Mouse (Mus musculus): ENCODE measurements around the gene Zfp444.

- peak; percentile 85 for TF ChIP-seq CTCF (IDR thresholded peaks at IDR 0.05)
- TF ChIP-seq EP300 (IDR thresholded peaks at IDR 0.05), result no peak
Measured at GRCm38 (mm10) chr7:6191376-6191775, 19.4 kb downstream of the Zfp444 start.

Measured in lung, postnatal 0 days (tissue).